Mouse (Mus musculus) erythroblast, embryonic 14.5 days (primary cell): ENCODE data around the gene Gm38100.

ENCODE experiments used
- GATA1 ChIP-seq: IDR thresholded peaks from 2 replicates; pipeline ENCODE4 v1.6.1; 2012; ENCODE audit warnings: low read length, inconsistent platforms, mixed read lengths
- TAL1 ChIP-seq: IDR thresholded peaks from 3 replicates; pipeline ENCODE4 v1.6.1; 2012; ENCODE audit warnings: low read length, inconsistent platforms, mixed read lengths

- TF ChIP-seq GATA1 (no peak), TAL1 (no peak)
Measured at GRCm38 (mm10) chr1:175946718-175947315, 26.7 kb downstream of the Gm38100 start.
